Mouse (Mus musculus) heart, postnatal 0 days (tissue): ENCODE measurements around the gene Aurka.

Source experiments
- CTCF ChIP-seq: IDR thresholded peaks from 2 replicates; pipeline ENCODE4 v1.5.1; 2016; ENCODE audit warnings: antibody characterized with exemption, control low read depth, low read depth
- EP300 ChIP-seq: IDR thresholded peaks from 2 replicates; pipeline ENCODE4 v1.6.1; 2016; ENCODE audit warnings: antibody characterized with exemption, low read depth

GRCm38 (mm10) chr2:172354761-172355160 is 15.6 kb downstream of the Aurka start:
- no peak for TF ChIP-seq CTCF
- TF ChIP-seq EP300 = no peak
